Mouse (Mus musculus) CH12.LX (cell line): ENCODE measurements at regions not wholly inside any gene's neighbourhood (a gene's known extent, or its start where the extent isn't known, plus 50 kb on each side); places are given as distances from the start of the nearest gene placed in this dataset.
A peak's percentile ranks its signal among the peaks of the same experiment; 100 is the strongest.

ENCODE experiments used
- DNase-seq: peaks from one replicate; pipeline ENCODE4 v3.0.0-alpha.2; 2013; ENCODE audit errors: extremely low read depth
- H3K27ac ChIP-seq: 2 replicates; pipeline ENCODE4 v1.5.1; 2012; ENCODE audit warnings: low read depth, mild to moderate bottlenecking, control low read depth, moderate library complexity; ENCODE audit not compliant: insufficient read depth
- H3K27me3 ChIP-seq: replicated peaks from 2 replicates; pipeline ENCODE3; 2012; ENCODE audit warnings: inconsistent platforms
- H3K36me3 ChIP-seq, 2 experiments: replicated peaks in 1 of 2; 2 replicates each; pipeline versions ENCODE3 to v1.6.1; 2012; ENCODE audit warnings: inconsistent platforms in 1 of 2, low read length in 1 of 2, mild to moderate bottlenecking in 1 of 2, mixed read lengths in 1 of 2, moderate library complexity in 1 of 2; ENCODE audit not compliant: control insufficient read depth in 1 of 2, insufficient read depth in 1 of 2
- H3K4me1 ChIP-seq, 2 experiments: 2 replicates each; pipeline ENCODE4 v1.6.1; 2012; ENCODE audit warnings: inconsistent platforms in 1 of 2, moderate library complexity in 1 of 2; ENCODE audit not compliant: insufficient read depth in 2 of 2, control insufficient read depth in 1 of 2
- H3K4me2 ChIP-seq: 2 replicates; pipeline ENCODE4 v1.6.1; 2012; ENCODE audit warnings: low read depth, mild to moderate bottlenecking, control low read depth; ENCODE audit not compliant: poor library complexity, insufficient read depth, severe bottlenecking
- H3K4me3 ChIP-seq, 3 experiments: fragments of 150-350 bp in 1 of 3; sonication (generic) in 1 of 3; replicated peaks in 1 of 3; 2 replicates each; pipeline versions ENCODE3 to v1.5.1; 2011 to 2012; ENCODE audit warnings: low read depth in 2 of 3, low read length in 2 of 3, mild to moderate bottlenecking in 2 of 3, moderate library complexity in 2 of 3, control low read depth in 1 of 3, improper control_type of control experiment in 1 of 3, inconsistent platforms in 1 of 3, mixed read lengths in 1 of 3; ENCODE audit not compliant: poor library complexity in 1 of 3
- H3K79me2 ChIP-seq: replicated peaks from 2 replicates; pipeline ENCODE4 v1.6.1; 2012; ENCODE audit warnings: mild to moderate bottlenecking, moderate library complexity; ENCODE audit not compliant: control insufficient read depth, poor library complexity, insufficient read depth, severe bottlenecking; ENCODE audit errors: extremely low read depth
- H3K9ac ChIP-seq: 2 replicates; pipeline ENCODE4 v1.6.1; 2012; ENCODE audit warnings: low read depth, mild to moderate bottlenecking, control low read depth, moderate library complexity; ENCODE audit not compliant: insufficient read depth
- H3K9me3 ChIP-seq: replicated peaks from 2 replicates; pipeline ENCODE3; 2012; ENCODE audit warnings: low read length, inconsistent platforms, mixed read lengths
- BHLHE40 ChIP-seq: IDR thresholded peaks from 2 replicates; pipeline ENCODE4 v1.6.1; 2011; ENCODE audit warnings: mild to moderate bottlenecking, low read depth, low read length, improper control_type of control experiment
- CHD1 ChIP-seq: IDR thresholded peaks from 2 replicates; pipeline ENCODE4 v1.6.1; 2012; ENCODE audit warnings: low read depth, low read length, improper control_type of control experiment, inconsistent platforms
- CHD2 ChIP-seq: IDR thresholded peaks from 2 replicates; pipeline ENCODE4 v1.6.1; 2011; ENCODE audit warnings: low read length, improper control_type of control experiment
- ELF1 ChIP-seq: IDR thresholded peaks from 2 replicates; pipeline ENCODE4 v1.6.1; 2014; ENCODE audit warnings: low read depth, mild to moderate bottlenecking, inconsistent platforms, low read length, improper control_type of control experiment
- EP300 ChIP-seq: IDR thresholded peaks from 2 replicates; pipeline ENCODE4 v1.6.1; 2011; ENCODE audit warnings: low read length, improper control_type of control experiment
- IRF4 ChIP-seq: IDR thresholded peaks from 2 replicates; pipeline ENCODE4 v1.6.1; 2014; ENCODE audit warnings: low read depth, mild to moderate bottlenecking, inconsistent platforms, low read length, improper control_type of control experiment
- MAX ChIP-seq: IDR thresholded peaks from 2 replicates; pipeline ENCODE4 v1.6.1; 2011; ENCODE audit warnings: low read length, improper control_type of control experiment
- MAZ ChIP-seq: IDR thresholded peaks from 2 replicates; pipeline ENCODE4 v1.6.1; 2012; ENCODE audit warnings: low read depth, mild to moderate bottlenecking, inconsistent platforms, low read length, improper control_type of control experiment, moderate library complexity
- MXI1 ChIP-seq: IDR thresholded peaks from 2 replicates; pipeline ENCODE4 v1.6.1; 2011; ENCODE audit warnings: mild to moderate bottlenecking, low read depth, low read length, improper control_type of control experiment
- MYC ChIP-seq: IDR thresholded peaks from 2 replicates; pipeline ENCODE4 v1.6.1; 2011; ENCODE audit warnings: low read depth, mild to moderate bottlenecking, improper control_type of control experiment, low read length
- NRF1 ChIP-seq: IDR thresholded peaks from 2 replicates; pipeline ENCODE4 v1.6.1; 2014; ENCODE audit warnings: low read depth, mild to moderate bottlenecking, inconsistent platforms, low read length, improper control_type of control experiment, moderate library complexity
- POLR2A ChIP-seq: IDR thresholded peaks from 2 replicates; pipeline ENCODE4 v1.6.1; 2011; ENCODE audit warnings: low read depth, mild to moderate bottlenecking, improper control_type of control experiment, low read length
- POLR2AphosphoS2 ChIP-seq: IDR thresholded peaks from 2 replicates; pipeline ENCODE4 v1.6.1; 2011; ENCODE audit warnings: low read depth, low read length, improper control_type of control experiment
- RAD21 ChIP-seq: IDR thresholded peaks from 2 replicates; pipeline ENCODE4 v1.6.1; 2011; ENCODE audit warnings: low read depth, mild to moderate bottlenecking, low read length, improper control_type of control experiment, moderate library complexity
- RCOR1 ChIP-seq: conservative IDR thresholded peaks from 2 replicates; pipeline ENCODE4 v1.6.1; 2012; ENCODE audit warnings: low read depth, mild to moderate bottlenecking, inconsistent platforms, low read length, improper control_type of control experiment
- TBP ChIP-seq: conservative IDR thresholded peaks from 2 replicates; pipeline ENCODE4 v1.6.1; 2011; ENCODE audit warnings: low read depth, low read length, improper control_type of control experiment
- TCF12 ChIP-seq: IDR thresholded peaks from 2 replicates; pipeline ENCODE4 v1.6.1; 2014; ENCODE audit warnings: low read depth, mild to moderate bottlenecking, inconsistent platforms, low read length, improper control_type of control experiment
- UBTF ChIP-seq: IDR thresholded peaks from 2 replicates; pipeline ENCODE4 v1.6.1; 2012; ENCODE audit warnings: low read depth, mild to moderate bottlenecking, inconsistent platforms, low read length, improper control_type of control experiment, moderate library complexity
- USF2 ChIP-seq: conservative IDR thresholded peaks from 2 replicates; pipeline ENCODE4 v1.6.1; 2011; ENCODE audit warnings: low read depth, low read length, improper control_type of control experiment
- ZKSCAN1 ChIP-seq: IDR thresholded peaks from 2 replicates; pipeline ENCODE4 v1.6.1; 2012; ENCODE audit warnings: low read depth, inconsistent platforms, low read length, improper control_type of control experiment, borderline replicate concordance
- ZMIZ1 ChIP-seq: IDR thresholded peaks from 2 replicates; pipeline ENCODE4 v1.6.1; 2012; ENCODE audit warnings: low read depth, mild to moderate bottlenecking, inconsistent platforms, low read length, improper control_type of control experiment
- dilution Hi-C: fragments of 300-500 bp; cut with MboI; formaldehyde crosslinking; loops from 2 replicates; pipeline ENCODE4 v1.14.3; 2020; ENCODE audit warnings: low sequenced_read_pairs; ENCODE audit not compliant: extremely low pct_unique_long_range_greater_than_20kb, extremely low pct_ligation_motif_present
- in situ Hi-C: fragments of 300-500 bp; cut with MboI; formaldehyde crosslinking; loops from 3 replicates; pipeline ENCODE4 v1.14.3; 2019; ENCODE audit warnings: low sequenced_read_pairs, low pct_ligation_motif_present, low pct_unique_long_range_greater_than_20kb, mixed read lengths

GRCm38 (mm10) chr10:98839963-98840362 lies 74.2 kb upstream of the Atp2b1 start:
- Histone ChIP-seq H3K36me3 (peaks cover 6 to 12% of the 10 kb centered on the region in 2 experiments), H3K4me3 (peak overlapping the region; percentile 76 to 93 (median 77)), H3K9ac (peak overlapping the region; percentile 99), H3K4me1 (peaks cover 7 to 32% of the 10 kb centered on the region in 2 experiments), H3K79me2 (peaks cover 46% of the 10 kb centered on the region), H3K9me3 (peaks cover 2% of the 10 kb centered on the region), H3K27ac (peak overlapping the region; percentile 99), H3K27me3 (no peaks in the 10 kb centered on the region), H3K4me2 (no peak overlapping the region)
- in situ Hi-C loops (loop anchor here (5.0 to 25.0 kb wide), 3 partner anchors 72 to 353 kb away; partner anchors contain the start of gene Atp2b1), dilution Hi-C loops (no loop called here)
- no peak for DNase-seq
- TF ChIP-seq MXI1 (0 out of 2 replicates have a peak, but pooled peaks have one; percentile 52), MAX (peak; percentile 46; the same call in 1 of the 2 replicates), BHLHE40 (peak; percentile 17; the same call in 1 of the 2 replicates), TCF12 (peak; percentile 14; the same call in 1 of the 2 replicates), POLR2A (peak; percentile 24; the same call in 1 of the 2 replicates), IRF4 (no peak)

GRCm38 (mm10) chr10:98840411-98840810 lies 73.8 kb upstream of the Atp2b1 start:
- Histone ChIP-seq H3K36me3 (peaks cover 2 to 9% of the 10 kb centered on the region in 2 experiments), H3K4me1 (peaks cover 7 to 32% of the 10 kb centered on the region in 2 experiments), H3K79me2 (peaks cover 42% of the 10 kb centered on the region), H3K27ac (peak overlapping the region; percentile 99), H3K4me3 (peak overlapping the region; percentile 76 to 93 (median 77)), H3K27me3 (no peaks in the 10 kb centered on the region), H3K4me2 (no peak overlapping the region; the same call in 1 of the 2 replicates), H3K9ac (peak overlapping the region; percentile 99), H3K9me3 (no peaks in the 10 kb centered on the region)
- TF ChIP-seq POLR2AphosphoS2 (0 out of 2 replicates have a peak, but pooled peaks have one; percentile 9), MYC (0 out of 2 replicates have a peak, but pooled peaks have one; percentile 35), NRF1 (no peak)
- in situ Hi-C loops = loop anchor here (5.0 to 25.0 kb wide), 3 partner anchors 72 to 353 kb away; partner anchors contain the start of gene Atp2b1
- dilution Hi-C loops = no loop called here
- DNase-seq = peak; percentile 45

- Histone ChIP-seq H3K4me3 (peak overlapping the region; percentile 76 to 93 (median 77)), H3K9ac (peak overlapping the region; percentile 99), H3K36me3 (peaks cover 0 to 2% of the 10 kb centered on the region in 2 experiments), H3K4me1 (peaks cover 7 to 32% of the 10 kb centered on the region in 2 experiments), H3K9me3 (no peaks in the 10 kb centered on the region), H3K4me2 (peak overlapping the region; percentile 69), H3K79me2 (peaks cover 40% of the 10 kb centered on the region), H3K27ac (peak overlapping the region; percentile 99), H3K27me3 (no peaks in the 10 kb centered on the region)
- dilution Hi-C loops = no loop called here
- in situ Hi-C loops = loop anchor here (5.0 to 25.0 kb wide), 3 partner anchors 71 to 354 kb away; partner anchors contain the start of gene Atp2b1
- DNase-seq = peak; percentile 95
- TF ChIP-seq RCOR1 (0 out of 2 replicates have a peak, but pooled peaks have one; percentile 17), EP300 (peak; percentile 69), TBP (peak; percentile 98), MAX (peak; percentile 65; the same call in 1 of the 2 replicates), RAD21 (no peak; the same call in 1 of the 2 replicates), CHD2 (no peak; the same call in 1 of the 2 replicates), BHLHE40 (peak; percentile 82), UBTF (no peak), USF2 (peak; percentile 72), POLR2AphosphoS2 (peak; percentile 95), POLR2A (peak; percentile 96), MAZ (no peak; the same call in 1 of the 2 replicates), ZMIZ1 (peak; percentile 98), CHD1 (peak; percentile 92), ELF1 (no peak), ZKSCAN1 (no peak), TCF12 (peak; percentile 85; the same call in 1 of the 2 replicates)
Observed at GRCm38 (mm10) chr10:98840957-98841831, 73.0 kb upstream of the Atp2b1 start.
